Mouse (Mus musculus) intestine, embryonic 16.5 days (tissue): ENCODE results near the gene Lbhd1. TPM values are rescaled to one million over a fixed set of nuclear protein-coding genes. Genes with fewer than 3 reads are reported as not detected.
"Not testable (repeated sequence)": the region's sequence is repeated elsewhere in the genome, so short reads cannot be mapped to it uniquely, and the experiment has no call there.

Experiments used
- ATAC-seq: fragments of 200-750 bp; cut with Nextera tagmentation; 2 replicates; pipeline ENCODE4 v1.8.0; 2017; ENCODE audit warnings: moderate TSS enrichment, moderate library complexity
- H3K27ac ChIP-seq: fragments of 300-500 bp; sonication (generic); 2 replicates; pipeline ENCODE4 v1.5.1; 2014; ENCODE audit warnings: mild to moderate bottlenecking, low read length
- H3K27me3 ChIP-seq: fragments of 300-500 bp; sonication (generic); replicated peaks from 2 replicates; pipeline ENCODE4 v1.6.1; 2014; ENCODE audit warnings: low read length, control low read depth, mixed read lengths; ENCODE audit not compliant: control insufficient read depth, insufficient read depth
- H3K36me3 ChIP-seq: fragments of 300-500 bp; sonication (generic); 2 replicates; pipeline ENCODE4 v1.6.1; 2014; ENCODE audit warnings: low read length, control low read depth; ENCODE audit not compliant: control insufficient read depth, insufficient read depth
- H3K4me1 ChIP-seq: fragments of 300-500 bp; sonication (generic); 2 replicates; pipeline ENCODE4 v1.6.1; 2014; ENCODE audit warnings: low read length, control low read depth, mixed read lengths; ENCODE audit not compliant: control insufficient read depth, insufficient read depth
- H3K4me2 ChIP-seq: fragments of 300-500 bp; sonication (generic); 2 replicates; pipeline ENCODE4 v1.6.1; 2014; ENCODE audit warnings: low read depth, low read length, control low read depth
- H3K4me3 ChIP-seq: fragments of 300-500 bp; sonication (generic); 2 replicates; pipeline ENCODE4 v1.5.1; 2014; ENCODE audit warnings: mild to moderate bottlenecking, low read length
- H3K9ac ChIP-seq: fragments of 300-500 bp; sonication (generic); 2 replicates; pipeline ENCODE4 v1.6.1; 2014; ENCODE audit warnings: low read depth, low read length
- H3K9me3 ChIP-seq: fragments of 300-500 bp; sonication (generic); 2 replicates; pipeline ENCODE4 v1.6.1; 2016; ENCODE audit warnings: low read length, control low read depth; ENCODE audit not compliant: control insufficient read depth
- WGBS: fragments of 180-500 bp; shearing (Covaris S2); extraction: QIAGEN DNeasy Blood & Tissue Kit; methylation state at CpG from one replicate; pipeline ENCODE4 v1.1.7; 2014; 5-methylcytosine and 5-hydroxymethylcytosine counted together
- polyA plus RNA-seq: library from polyadenylated mRNA; unstranded; fragments of >200 nt; fragmentation: Nextera tagmentation; extraction: Ambion mirVana; gene quantifications from 2 replicates; pipeline ENCODE4 v1.2.1, GENCODE M21; 2015

The Lbhd1 gene
- polyA plus RNA-seq = 60.7 and 74.8 TPM in 2 replicates

GRCm38 (mm10) chr19:8883616-8884015 is at the start of gene Lbhd1, which contains the start of gene Gm49403:
Lbhd1 (plus strand) TSS chr19:8883732.
Gm49403 (plus strand) TSS chr19:8883930.
- ATAC-seq = no peak
- 84% methylated on average over 3 of the region's 3 CpGs for WGBS
- H3K9ac ChIP-seq = no peak within 1 kb of the TSS
- H3K4me1 ChIP-seq = peaks cover 10% of the 10 kb centered on the region
- H3K27me3 ChIP-seq = no peaks in the 10 kb centered on the region
- no peaks in the 10 kb centered on the region for H3K36me3 ChIP-seq
- no peaks in the 10 kb centered on the region for H3K9me3 ChIP-seq
- no peak within 1 kb of the TSS for H3K4me3 ChIP-seq
- no peak within 1 kb of the TSS for H3K4me2 ChIP-seq
- H3K27ac ChIP-seq = no peak within 1 kb of the TSS

- Histone ChIP-seq H3K4me1 (peaks cover 22% of the 10 kb centered on the region), H3K36me3 (peaks cover 18% of the 10 kb centered on the region)
- not testable (repeated sequence) for H3K9me3 ChIP-seq, H3K4me3 ChIP-seq, H3K27ac ChIP-seq, H3K27me3 ChIP-seq, H3K9ac ChIP-seq, ATAC-seq, H3K4me2 ChIP-seq
- 89% methylated on average over 10 of the region's 10 CpGs for WGBS
Measured at GRCm38 (mm10) chr19:8836327-8836726, 47.2 kb upstream of the Lbhd1 start.

- Histone ChIP-seq H3K27me3 (no peaks in the 10 kb centered on the region), H3K27ac (peak within 1 kb of the TSS; percentile 96), H3K36me3 (peaks cover 11% of the 10 kb centered on the region), H3K9me3 (no peaks in the 10 kb centered on the region), H3K4me3 (peak within 1 kb of the TSS; percentile 66), H3K4me2 (peak within 1 kb of the TSS; percentile 98), H3K4me1 (peaks cover 22% of the 10 kb centered on the region), H3K9ac (peak within 1 kb of the TSS; percentile 89)
- ATAC-seq = peak; percentile 79
- under 1% methylated on average over 38 of the region's 38 CpGs for WGBS
Measured at GRCm38 (mm10) chr19:8837251-8837791, 46.2 kb upstream of the Lbhd1 start, which contains the start of gene Bscl2. Bscl2 (plus strand) TSS chr19:8837467.

DNA sequence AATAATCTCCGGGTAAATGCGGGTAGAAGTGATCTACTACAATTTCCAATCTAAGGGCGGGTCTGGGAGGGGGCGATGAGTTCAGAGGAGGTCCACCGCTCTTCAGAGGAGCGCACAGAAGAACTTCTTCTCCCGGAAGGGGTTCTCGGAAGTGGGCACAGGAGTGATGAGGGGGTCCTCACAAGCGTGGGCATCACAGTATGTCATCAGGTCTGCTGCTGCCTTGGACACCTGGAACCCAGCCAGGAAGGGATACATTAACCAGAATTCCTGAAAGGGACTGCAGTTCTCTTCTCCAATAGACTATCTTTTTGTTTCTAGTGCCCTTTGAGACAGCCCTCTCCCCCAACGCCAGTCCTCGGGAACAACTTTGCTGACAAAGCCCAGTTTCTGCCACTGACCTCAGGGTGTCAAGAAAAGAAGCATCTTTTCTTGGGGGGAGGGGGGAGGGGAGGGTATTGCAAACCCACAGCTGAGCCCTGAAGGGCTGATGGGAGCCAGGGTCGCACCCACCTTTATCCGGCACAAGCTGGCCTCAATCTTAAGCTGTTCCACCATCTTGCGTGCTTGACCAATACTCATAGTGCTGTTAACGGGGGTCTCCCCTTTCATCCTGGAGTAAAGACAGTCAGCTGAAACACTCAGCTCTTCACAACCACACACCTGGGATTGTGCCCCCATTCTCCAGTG is 45.3 kb upstream of the Lbhd1 start:
- H3K4me3 ChIP-seq = peak overlapping the region; percentile 66
- peak overlapping the region; percentile 89 for H3K9ac ChIP-seq
- H3K4me2 ChIP-seq = peak overlapping the region; percentile 98
- peak; percentile 24; the same call in 1 of the 2 replicates for ATAC-seq
- peak overlapping the region; percentile 96 for H3K27ac ChIP-seq
- H3K4me1 ChIP-seq = peaks cover 22% of the 10 kb centered on the region
- WGBS = 16% methylated on average over 15 of the region's 15 CpGs
- H3K9me3 ChIP-seq = no peaks in the 10 kb centered on the region
- peaks cover 6% of the 10 kb centered on the region for H3K36me3 ChIP-seq
- H3K27me3 ChIP-seq = no peaks in the 10 kb centered on the region

DNA sequence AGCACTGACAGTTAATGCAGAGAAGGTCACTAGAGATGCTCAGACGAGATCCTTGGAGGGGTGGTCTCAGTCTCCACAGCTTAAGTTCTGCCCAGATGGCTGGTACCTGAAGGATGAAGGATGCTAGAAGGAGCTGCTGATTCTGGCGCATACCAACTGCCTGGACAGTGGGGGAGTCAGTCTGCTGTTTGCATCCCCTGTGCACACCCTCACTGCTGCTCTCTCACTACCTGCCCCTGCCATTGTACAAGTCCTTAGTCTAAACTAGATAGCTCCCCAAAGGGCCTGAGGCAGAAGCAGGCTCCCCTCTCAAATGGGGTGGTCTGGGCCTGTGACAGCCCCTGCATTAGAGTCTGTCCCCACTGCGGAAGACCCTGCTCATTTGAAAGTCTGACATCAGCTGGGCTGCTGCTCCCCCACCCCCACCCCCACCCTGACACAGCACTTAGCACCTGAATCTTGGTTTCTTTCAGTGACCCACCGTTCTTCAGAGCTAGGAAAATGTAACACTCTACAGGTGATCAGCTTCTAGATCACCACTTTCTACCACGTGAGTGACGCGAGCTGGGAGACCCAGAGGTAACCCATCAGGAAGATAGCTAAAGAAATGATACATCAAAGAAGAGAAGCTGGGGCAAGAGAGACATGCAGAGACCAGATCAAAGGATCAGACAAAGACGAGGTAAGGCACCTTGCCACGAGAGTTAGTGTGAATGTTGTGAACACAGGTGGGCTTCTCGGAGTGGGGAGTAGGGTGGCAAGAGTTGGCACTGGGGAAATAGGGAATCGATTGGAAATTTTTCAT is 44.2 kb upstream of the Lbhd1 start, which contains the start of gene Gng3:
Gene Gng3 (minus strand): TSS at position 92 of the 805 bp plus-strand sequence.
- Histone ChIP-seq H3K36me3 (peaks cover 4% of the 10 kb centered on the region; the same call in 1 of the 2 replicates), H3K27me3 (no peaks in the 10 kb centered on the region), H3K4me1 (peaks cover 22% of the 10 kb centered on the region), H3K4me3 (peak within 1 kb of the TSS; percentile 66), H3K27ac (peak within 1 kb of the TSS; percentile 96; the same call in 1 of the 2 replicates), H3K9ac (peak within 1 kb of the TSS; percentile 89), H3K4me2 (peak within 1 kb of the TSS; percentile 98), H3K9me3 (no peaks in the 10 kb centered on the region)
- 67% methylated on average over 11 of the region's 11 CpGs for WGBS
- ATAC-seq = no peak

GRCm38 (mm10) chr19:8839908-8840791 is 43.4 kb upstream of the Lbhd1 start:
- peak; percentile 77 for ATAC-seq

GRCm38 (mm10) chr19:8841012-8841411 is 42.5 kb upstream of the Lbhd1 start:
- Histone ChIP-seq H3K36me3 (no peaks in the 10 kb centered on the region), H3K4me2 (peak overlapping the region; percentile 84), H3K4me3 (peak overlapping the region; percentile 58), H3K9me3 (no peaks in the 10 kb centered on the region), H3K4me1 (peaks cover 22% of the 10 kb centered on the region), H3K27me3 (no peaks in the 10 kb centered on the region), H3K27ac (no peak overlapping the region), H3K9ac (peak overlapping the region; percentile 80)
- WGBS = 94% methylated on average over 7 of the region's 7 CpGs
- no peak for ATAC-seq

More at GRCm38 (mm10) chr19:8839908-8840791, 43.4 kb upstream of the Lbhd1 start:
- H3K36me3 ChIP-seq = no peaks in the 10 kb centered on the region
- no peaks in the 10 kb centered on the region for H3K9me3 ChIP-seq
- H3K27me3 ChIP-seq = no peaks in the 10 kb centered on the region
- WGBS = 27% methylated on average over 29 of the region's 29 CpGs
- H3K4me2 ChIP-seq = peak overlapping the region; percentile 84
- H3K4me1 ChIP-seq = peaks cover 22% of the 10 kb centered on the region
- H3K27ac ChIP-seq = no peak overlapping the region
- H3K4me3 ChIP-seq = peak overlapping the region; percentile 58
- H3K9ac ChIP-seq = peak overlapping the region; percentile 80

GRCm38 (mm10) chr19:8842961-8843360 is 40.6 kb upstream of the Lbhd1 start:
- peaks cover 22% of the 10 kb centered on the region for H3K4me1 ChIP-seq
- ATAC-seq = no peak
- 90% methylated on average over 6 of the region's 6 CpGs for WGBS
- no peaks in the 10 kb centered on the region for H3K9me3 ChIP-seq
- H3K4me3 ChIP-seq = no peak overlapping the region
- H3K36me3 ChIP-seq = peaks cover 3% of the 10 kb centered on the region; the same call in 1 of the 2 replicates
- H3K9ac ChIP-seq = no peak overlapping the region
- no peaks in the 10 kb centered on the region for H3K27me3 ChIP-seq
- no peak overlapping the region for H3K27ac ChIP-seq
- H3K4me2 ChIP-seq = no peak overlapping the region
